Mouse (Mus musculus) adrenal gland, adult 2 months (tissue): ENCODE results near the gene Fhl1. TPM values are rescaled to one million over a fixed set of nuclear protein-coding genes. Genes with fewer than 3 reads are reported as not detected.

ENCODE experiments used
- DNase-seq: peaks from one replicate; pipeline ENCODE4 v3.0.0; 2021
- polyA plus RNA-seq: library from polyadenylated mRNA; depleted of rRNA; stranded (reverse); fragments of >200 nt; gene quantifications from 2 replicates; pipeline ENCODE4 v1.2.3, GENCODE M21; 2012
- total RNA-seq, 2 experiments: library from RNA; stranded (reverse); gene quantifications; 2 replicates each; pipeline ENCODE4 v1.2.3; 2021

The Fhl1 gene
- total and polyA plus RNA-seq, 3 experiments = 27.9 to 59.4 (median 31.5) TPM

GRCm38 (mm10) chrX:56752144-56752543 is 20.6 kb downstream of the Fhl1 start:
- DNase-seq = no peak

GRCm38 (mm10) chrX:56753317-56754289 is 22.0 kb downstream of the Fhl1 start:
- DNase-seq = no peak

- DNase-seq = peak; percentile 38
These were observed 24.1 kb downstream of the Fhl1 start for GRCm38 (mm10) chrX:56755646-56756045.

- DNase-seq = no peak
These were observed 24.8 kb downstream of the Fhl1 start for GRCm38 (mm10) chrX:56756352-56756751.

GRCm38 (mm10) chrX:56760257-56760760 is 28.7 kb downstream of the Fhl1 start:
- no peak for DNase-seq

GRCm38 (mm10) chrX:56769838-56770237 is 38.3 kb downstream of the Fhl1 start:
- no peak for DNase-seq

- DNase-seq = no peak
These were observed 40.2 kb downstream of the Fhl1 start for GRCm38 (mm10) chrX:56771751-56772150.

GRCm38 (mm10) chrX:56773329-56773728 is 41.7 kb downstream of the Fhl1 start:
- no peak for DNase-seq

GRCm38 (mm10) chrX:56786281-56787061 is 54.9 kb downstream of the Fhl1 start:
- DNase-seq = no peak

- peak; percentile 22 for DNase-seq
These were observed 55.9 kb downstream of the Fhl1 start for GRCm38 (mm10) chrX:56787486-56787885.

- no peak for DNase-seq
These were observed 59.0 kb downstream of the Fhl1 start for GRCm38 (mm10) chrX:56790591-56790990.

GRCm38 (mm10) chrX:56791268-56791667 is 59.7 kb downstream of the Fhl1 start:
- peak; percentile 50 for DNase-seq

- peak; percentile 26 for DNase-seq
These were observed 90.4 kb downstream of the Fhl1 start, which contains the start of gene Map7d3 for GRCm38 (mm10) chrX:56821765-56822603. Gene Map7d3, minus strand, starts transcription at chrX:56822326.

- DNase-seq = no peak
These were observed 95.9 kb downstream of the Fhl1 start for GRCm38 (mm10) chrX:56827492-56827891.

GRCm38 (mm10) chrX:56835842-56836241 is 104.3 kb downstream of the Fhl1 start:
- DNase-seq = no peak

GRCm38 (mm10) chrX:56839369-56839768 is 107.8 kb downstream of the Fhl1 start:
- no peak for DNase-seq

- no peak for DNase-seq
These were observed 109.7 kb downstream of the Fhl1 start for GRCm38 (mm10) chrX:56841255-56841654.
